Mouse (Mus musculus) olfactory bulb, adult 2 months (tissue): ENCODE results near the gene Lypd6b.

Source experiments
- CTCF ChIP-seq: fragments of 200-500 bp; IDR thresholded peaks from 2 replicates; pipeline ENCODE4 v1.5.1; 2012; ENCODE audit warnings: low read depth, mild to moderate bottlenecking, low read length, moderate library complexity; ENCODE audit not compliant: insufficient read depth
- POLR2A ChIP-seq: fragments of 200-500 bp; IDR thresholded peaks from 2 replicates; pipeline ENCODE4 v1.6.1; 2012; ENCODE audit warnings: mild to moderate bottlenecking, low read depth, low read length, moderate library complexity; ENCODE audit not compliant: insufficient read depth

DNA sequence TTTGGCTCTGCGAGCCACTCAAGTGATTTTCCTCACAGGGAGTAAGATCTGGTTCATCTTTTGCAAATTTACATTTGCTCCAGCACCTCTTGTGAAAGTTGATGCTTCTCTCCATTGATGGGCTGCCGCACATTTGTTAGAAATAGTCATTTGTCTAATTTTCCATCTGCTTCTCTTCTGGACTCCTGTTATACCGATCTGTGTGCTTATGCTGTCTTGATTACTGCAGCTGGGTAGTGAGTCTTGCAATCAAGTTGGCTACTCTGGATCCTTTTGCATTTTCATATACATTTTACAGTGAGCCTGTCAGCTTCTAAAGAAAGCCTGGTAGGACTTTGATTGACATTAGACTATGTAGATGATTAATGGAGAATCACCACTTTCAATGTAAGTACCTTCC, 59.4 kb downstream of the Lypd6b start:
- no peak for TF ChIP-seq CTCF
- no peak for TF ChIP-seq POLR2A
